Mouse (Mus musculus) neural tube, embryonic 14.5 days (tissue): ENCODE measurements around the gene Vmn1r201. TPM values are rescaled to one million over a fixed set of nuclear protein-coding genes. Genes with fewer than 3 reads are reported as not detected.

Source experiments
- ATAC-seq: fragments of 200-750 bp; cut with Nextera tagmentation; 2 replicates; pipeline ENCODE4 v1.8.0; 2017; ENCODE audit warnings: low read depth, mild to moderate bottlenecking, moderate TSS enrichment, moderate library complexity
- H3K27ac ChIP-seq: fragments of 300-500 bp; sonication (generic); 2 replicates; pipeline ENCODE4 v1.5.1; 2014; ENCODE audit warnings: low read depth, mild to moderate bottlenecking, control low read depth, low read length, moderate library complexity, mixed read lengths
- H3K27me3 ChIP-seq: fragments of 300-500 bp; sonication (generic); 2 replicates; pipeline ENCODE4 v1.6.1; 2014; ENCODE audit warnings: low read length; ENCODE audit not compliant: control insufficient read depth, insufficient read depth
- H3K36me3 ChIP-seq: fragments of 300-500 bp; sonication (generic); 2 replicates; pipeline ENCODE4 v1.6.1; 2014; ENCODE audit warnings: low read length, mixed read lengths; ENCODE audit not compliant: control insufficient read depth, insufficient read depth
- H3K4me1 ChIP-seq: fragments of 300-500 bp; sonication (generic); 2 replicates; pipeline ENCODE4 v1.6.1; 2014; ENCODE audit warnings: low read length; ENCODE audit not compliant: control insufficient read depth, insufficient read depth
- H3K4me2 ChIP-seq: fragments of 300-500 bp; sonication (generic); 2 replicates; pipeline ENCODE4 v1.6.1; 2014; ENCODE audit warnings: mild to moderate bottlenecking, low read depth, low read length, control low read depth
- H3K4me3 ChIP-seq: fragments of 300-500 bp; sonication (generic); 2 replicates; pipeline ENCODE4 v1.5.1; 2014; ENCODE audit warnings: low read depth, low read length, control low read depth, mixed read lengths
- H3K9ac ChIP-seq: fragments of 300-500 bp; sonication (generic); replicated peaks from 2 replicates; pipeline ENCODE4 v1.6.1; 2014; ENCODE audit warnings: low read depth, mild to moderate bottlenecking, control low read depth, low read length, mixed read lengths
- H3K9me3 ChIP-seq: fragments of 300-500 bp; sonication (generic); 2 replicates; pipeline ENCODE4 v1.6.1; 2016; ENCODE audit warnings: low read length; ENCODE audit not compliant: control insufficient read depth
- WGBS: fragments of 180-500 bp; shearing (Covaris S2); extraction: QIAGEN DNeasy Blood & Tissue Kit; methylation state at CpG from one replicate; pipeline ENCODE4 v1.1.7; 2014; 5-methylcytosine and 5-hydroxymethylcytosine counted together
- polyA plus RNA-seq: library from polyadenylated mRNA; unstranded; fragments of >200 nt; fragmentation: Nextera tagmentation; extraction: Ambion mirVana; gene quantifications from 2 replicates; pipeline ENCODE4 v1.2.1, GENCODE M21; 2014

The Vmn1r201 gene
- not detected in 2 replicates for polyA plus RNA-seq

DNA sequence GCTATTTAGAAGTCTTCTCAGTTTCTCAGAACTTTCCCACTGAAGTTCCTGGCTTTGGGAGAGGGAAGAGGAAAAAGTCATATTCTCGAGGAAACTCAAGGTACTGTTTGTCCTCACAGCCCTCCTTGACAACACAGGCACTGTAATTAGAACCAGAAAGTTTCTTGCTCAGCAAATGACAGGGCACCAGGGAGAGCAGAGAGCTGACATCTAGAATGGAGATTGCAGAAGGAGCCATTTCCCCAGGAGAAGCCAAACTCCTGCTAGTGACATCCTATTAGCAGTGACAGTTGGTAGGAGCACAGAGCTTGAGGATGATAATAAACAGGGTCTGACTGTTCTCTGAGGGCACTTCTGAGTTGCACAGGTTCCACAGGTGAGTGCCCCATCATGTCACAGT lies at the start of gene Vmn1r201:
Vmn1r201 (plus strand) TSS at position 301 of the 400 bp plus-strand sequence.
- Histone ChIP-seq H3K9me3 (no peaks in the 10 kb centered on the region), H3K36me3 (no peaks in the 10 kb centered on the region), H3K27ac (no peak within 1 kb of the TSS), H3K4me1 (no peaks in the 10 kb centered on the region), H3K4me2 (no peak within 1 kb of the TSS), H3K27me3 (no peaks in the 10 kb centered on the region), H3K9ac (no peak within 1 kb of the TSS), H3K4me3 (no peak within 1 kb of the TSS)
- ATAC-seq, result no peak
- WGBS, result 73% methylated on average over 1 of the region's 1 CpGs

DNA sequence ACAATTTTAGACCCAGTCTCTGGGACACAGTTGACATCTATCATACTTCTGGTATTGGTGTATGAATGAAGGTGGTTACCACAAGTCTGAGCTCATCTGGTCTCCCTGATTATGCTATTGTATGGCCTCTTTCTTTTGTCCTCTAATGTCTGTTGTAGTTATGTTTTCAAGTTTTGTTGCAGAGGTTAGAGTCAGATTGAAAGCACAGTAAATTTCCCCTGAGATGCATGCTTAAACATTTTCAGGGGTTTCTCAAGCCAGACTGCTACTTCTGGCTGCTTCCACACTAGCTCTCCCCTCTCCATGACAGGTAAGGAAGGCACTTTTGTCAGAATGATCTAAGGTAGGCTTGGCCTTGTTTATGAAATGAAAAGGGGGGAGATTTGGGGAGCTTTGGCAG lies 16.6 kb upstream of the Vmn1r201 start:
- no peak overlapping the region for H3K4me2 ChIP-seq
- H3K27me3 ChIP-seq, result no peaks in the 10 kb centered on the region
- H3K36me3 ChIP-seq, result no peaks in the 10 kb centered on the region
- H3K9me3 ChIP-seq, result no peaks in the 10 kb centered on the region
- ATAC-seq, result no peak
- no peak overlapping the region for H3K27ac ChIP-seq
- H3K4me3 ChIP-seq, result no peak overlapping the region
- H3K9ac ChIP-seq, result no peak overlapping the region
- no peaks in the 10 kb centered on the region for H3K4me1 ChIP-seq

GRCm38 (mm10) chr13:22502431-22502830 lies 30.7 kb downstream of the Vmn1r201 start:
- Histone ChIP-seq H3K9ac (no peak overlapping the region), H3K4me3 (no peak overlapping the region), H3K27me3 (no peaks in the 10 kb centered on the region), H3K4me1 (no peaks in the 10 kb centered on the region), H3K4me2 (no peak overlapping the region), H3K9me3 (no peaks in the 10 kb centered on the region), H3K27ac (no peak overlapping the region), H3K36me3 (no peaks in the 10 kb centered on the region)
- ATAC-seq, result no peak
- 58% methylated on average over 3 of the region's 3 CpGs for WGBS

DNA sequence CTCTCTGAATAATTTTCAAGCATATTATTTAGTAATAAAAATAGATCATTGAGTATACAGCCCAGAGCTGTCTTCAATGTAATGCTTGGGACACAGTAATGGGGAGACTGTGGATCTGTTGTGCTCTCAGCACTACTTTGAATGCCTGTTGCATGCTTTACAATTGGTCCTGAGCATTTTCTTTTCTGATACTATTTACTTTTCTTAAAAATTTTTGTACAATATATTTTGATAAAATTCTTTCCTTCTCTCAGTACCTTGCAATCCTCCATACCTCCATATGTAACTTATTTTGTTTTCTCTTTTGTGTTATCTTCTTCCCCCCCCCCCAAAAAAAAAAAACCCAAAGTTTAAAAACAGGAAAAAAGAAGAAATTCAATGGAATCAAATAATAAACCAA lies 33.6 kb downstream of the Vmn1r201 start, which contains the start of gene Vmn1r202:
Vmn1r202 (minus strand) TSS at position 101 of the 400 bp plus-strand sequence.
- Histone ChIP-seq H3K27me3 (no peaks in the 10 kb centered on the region), H3K4me1 (no peaks in the 10 kb centered on the region), H3K9ac (no peak within 1 kb of the TSS), H3K27ac (no peak within 1 kb of the TSS), H3K4me2 (no peak within 1 kb of the TSS), H3K36me3 (no peaks in the 10 kb centered on the region), H3K4me3 (no peak within 1 kb of the TSS), H3K9me3 (no peaks in the 10 kb centered on the region)
- ATAC-seq, result no peak

GRCm38 (mm10) chr13:22517814-22518213 lies 46.1 kb downstream of the Vmn1r201 start, which contains the start of gene Vmn1r203:
Gene Vmn1r203 (plus strand): TSS chr13:22518114.
- Histone ChIP-seq H3K9ac (no peak within 1 kb of the TSS), H3K27ac (no peak within 1 kb of the TSS), H3K9me3 (no peaks in the 10 kb centered on the region), H3K4me1 (no peaks in the 10 kb centered on the region), H3K4me2 (no peak within 1 kb of the TSS), H3K36me3 (no peaks in the 10 kb centered on the region), H3K4me3 (no peak within 1 kb of the TSS), H3K27me3 (no peaks in the 10 kb centered on the region)
- no peak for ATAC-seq

Other genes with a start within 250 kb of the Vmn1r201 start
- gene Vmn1r193, start 248.8 kb upstream of the Vmn1r201 start, polyA plus RNA-seq, result 0.15 TPM in 1 of 2 replicates, not detected in the other
- gene Vmn1r194, start 227.7 kb upstream of the Vmn1r201 start, polyA plus RNA-seq, result not detected in 2 replicates
- gene Vmn1r195, start 201.4 kb upstream of the Vmn1r201 start, polyA plus RNA-seq, result not detected in 2 replicates
- not detected in 2 replicates for gene Vmn1r196, start 182.0 kb upstream of the Vmn1r201 start, polyA plus RNA-seq
- not detected in 2 replicates for gene Vmn1r197, start 147.3 kb upstream of the Vmn1r201 start, polyA plus RNA-seq
- not detected in 2 replicates for gene Vmn1r198, start 121.6 kb upstream of the Vmn1r201 start, polyA plus RNA-seq
- gene Vmn1r199, start 92.1 kb upstream of the Vmn1r201 start, polyA plus RNA-seq, result not detected in 2 replicates
- not detected in 2 replicates for gene Vmn1r200, start 81.5 kb upstream of the Vmn1r201 start, polyA plus RNA-seq
- gene Vmn1r202, start 33.5 kb downstream of the Vmn1r201 start, polyA plus RNA-seq, result not detected in 2 replicates
- not detected in 2 replicates for gene Vmn1r203, start 46.2 kb downstream of the Vmn1r201 start, polyA plus RNA-seq
- not detected in 2 replicates for gene Vmn1r204, start 81.3 kb downstream of the Vmn1r201 start, polyA plus RNA-seq
- not detected in 2 replicates for gene Vmn1r205, start 121.1 kb downstream of the Vmn1r201 start, polyA plus RNA-seq
- not detected in 2 replicates for gene Vmn1r206, start 152.3 kb downstream of the Vmn1r201 start, polyA plus RNA-seq